Mouse (Mus musculus) cortical plate, adult 2 months (tissue): ENCODE measurements at regions not wholly inside any gene's neighbourhood (a gene's known extent, or its start where the extent isn't known, plus 50 kb on each side); places are given as distances from the start of the nearest gene placed in this dataset.
A peak's percentile ranks its signal among the peaks of the same experiment; 100 is the strongest.

ENCODE experiments used
- H3K27ac ChIP-seq: fragments of 200-500 bp; 2 replicates; pipeline ENCODE4 v1.5.1; 2012; ENCODE audit warnings: low read length, control low read depth, inconsistent platforms; ENCODE audit not compliant: insufficient read depth
- H3K4me1 ChIP-seq: fragments of 200-500 bp; 2 replicates; pipeline ENCODE4 v1.6.1; 2011; ENCODE audit warnings: low read length; ENCODE audit not compliant: control insufficient read depth, insufficient read depth
- H3K4me3 ChIP-seq: fragments of 200-500 bp; 2 replicates; pipeline ENCODE4 v1.5.1; 2011; ENCODE audit warnings: mild to moderate bottlenecking, low read length, control low read depth; ENCODE audit not compliant: insufficient read depth
- CTCF ChIP-seq: fragments of 200-500 bp; IDR thresholded peaks from 2 replicates; pipeline ENCODE4 v1.5.1; 2011; ENCODE audit warnings: mild to moderate bottlenecking, control low read depth, low read length; ENCODE audit not compliant: insufficient read depth; ENCODE audit errors: extremely low read depth
- POLR2A ChIP-seq: fragments of 200-500 bp; IDR thresholded peaks from 2 replicates; pipeline ENCODE4 v1.6.1; 2011; ENCODE audit warnings: mild to moderate bottlenecking, low read length, control low read depth; ENCODE audit not compliant: insufficient read depth; ENCODE audit errors: extremely low read depth

DNA sequence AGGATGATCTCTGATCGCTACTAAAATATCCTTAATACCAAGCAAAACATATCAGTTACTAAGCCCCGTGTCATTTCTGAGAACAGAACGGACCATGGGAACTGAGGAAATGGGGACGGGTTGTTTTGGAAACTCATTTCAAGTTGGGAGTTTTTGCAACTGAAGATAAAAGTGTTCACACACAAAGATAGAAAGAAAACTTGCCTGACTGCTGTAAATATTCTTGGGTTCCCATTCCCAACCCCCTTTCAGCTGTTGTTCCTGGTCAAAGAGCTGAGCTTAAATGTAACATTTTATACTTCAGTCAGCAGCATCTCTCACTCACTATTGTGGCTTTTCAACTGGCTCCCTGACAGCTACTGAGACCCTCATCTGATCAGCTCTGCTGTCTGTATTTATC, 250.1 kb downstream of the Ankrd50 start:
- no peak overlapping the region for H3K4me3 ChIP-seq
- no peaks in the 10 kb centered on the region for H3K4me1 ChIP-seq
- TF ChIP-seq CTCF (no peak), POLR2A (no peak)
- no peak overlapping the region for H3K27ac ChIP-seq

DNA sequence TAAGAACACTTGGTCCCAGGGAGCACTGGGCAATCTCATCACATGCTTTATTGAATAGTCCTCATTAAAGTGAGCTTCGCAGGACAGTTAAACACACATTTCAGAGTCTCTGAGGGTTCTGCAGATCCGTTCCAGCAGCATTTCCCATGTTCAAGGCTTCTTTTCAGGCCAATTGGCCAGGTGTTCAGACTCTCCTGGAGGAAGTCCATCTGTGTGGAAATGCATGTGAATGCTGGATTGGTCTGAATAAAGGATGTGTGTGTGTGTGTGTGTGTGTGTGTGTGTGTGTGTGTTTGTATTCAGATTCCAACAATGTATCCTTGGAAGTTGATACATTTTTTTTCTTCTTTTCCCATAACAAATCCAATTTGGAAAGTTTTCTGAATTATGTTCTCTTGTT, 250.6 kb downstream of the Ankrd50 start:
- H3K27ac ChIP-seq = no peak overlapping the region
- no peaks in the 10 kb centered on the region for H3K4me1 ChIP-seq
- TF ChIP-seq POLR2A (no peak), CTCF (no peak)
- no peak overlapping the region for H3K4me3 ChIP-seq

DNA sequence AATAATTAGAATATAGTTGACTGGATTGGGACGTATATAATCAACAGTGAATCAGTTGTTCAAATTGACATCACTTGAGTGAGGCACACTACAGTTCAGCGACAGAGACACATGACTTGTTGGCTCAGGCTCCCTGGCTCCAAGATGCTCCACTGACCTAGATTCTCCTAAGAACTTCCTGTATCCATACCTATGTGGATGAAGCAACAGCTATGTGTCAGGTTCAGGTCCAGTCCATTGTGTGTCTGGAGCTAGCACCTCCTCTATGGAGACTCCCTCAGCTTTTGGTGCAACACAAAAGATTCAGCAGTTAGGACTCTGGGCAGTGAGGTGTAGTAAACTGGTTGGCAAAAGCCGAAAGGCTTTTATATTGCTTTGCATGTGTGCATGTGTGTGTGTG, 251.6 kb downstream of the Ankrd50 start:
- no peak overlapping the region for H3K4me3 ChIP-seq
- no peak overlapping the region for H3K27ac ChIP-seq
- no peak for TF ChIP-seq CTCF
- TF ChIP-seq POLR2A = no peak
- H3K4me1 ChIP-seq = no peaks in the 10 kb centered on the region

DNA sequence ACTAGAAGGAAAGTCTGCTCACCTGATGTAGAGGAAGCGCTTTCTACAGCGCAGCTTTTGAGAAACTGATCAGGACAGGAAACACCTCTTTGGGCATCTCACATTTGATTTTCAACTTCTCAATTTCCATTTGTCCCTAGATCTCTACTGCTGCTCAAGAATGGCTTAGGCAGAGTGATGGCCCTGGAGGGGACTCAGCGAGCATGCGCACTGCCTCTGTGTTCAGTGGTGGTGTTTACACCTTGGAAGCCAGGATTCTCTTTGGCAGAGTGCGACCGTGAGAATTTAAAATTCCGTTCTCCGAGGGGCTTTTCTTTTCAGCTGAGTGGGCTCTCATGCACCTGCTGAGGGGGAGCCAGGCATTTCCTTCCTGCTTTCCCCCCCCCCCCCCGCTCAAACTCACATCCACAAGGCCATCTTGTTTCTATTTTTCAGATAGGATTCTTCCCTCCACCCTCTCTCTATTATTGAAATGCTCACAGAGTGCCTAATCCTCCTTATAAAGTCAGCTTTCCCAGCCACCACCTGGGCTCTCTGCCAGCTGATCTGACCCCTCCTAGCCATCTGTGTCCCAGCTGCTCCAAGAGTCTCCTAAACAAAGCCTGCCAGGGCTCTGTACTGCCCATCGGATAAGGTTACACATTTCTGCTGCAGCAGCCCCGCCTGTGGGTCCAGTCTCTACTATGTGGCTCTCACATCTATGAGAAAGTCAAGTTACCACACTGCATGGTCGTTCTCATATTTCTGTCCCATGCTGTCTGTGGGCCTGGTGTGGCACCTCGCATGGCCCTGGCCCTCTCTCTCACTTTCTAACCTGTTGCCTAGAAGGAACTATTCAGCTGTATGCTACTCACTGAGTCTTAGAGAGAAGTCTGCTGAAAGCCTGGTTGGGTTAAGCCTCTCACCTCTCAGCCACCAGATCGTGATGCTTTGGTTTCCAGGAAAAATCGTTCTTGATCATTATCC, 252.2 kb downstream of the Ankrd50 start:
- TF ChIP-seq CTCF (no peak), POLR2A (no peak)
- Histone ChIP-seq H3K4me1 (no peaks in the 10 kb centered on the region), H3K4me3 (no peak overlapping the region), H3K27ac (no peak overlapping the region)

DNA sequence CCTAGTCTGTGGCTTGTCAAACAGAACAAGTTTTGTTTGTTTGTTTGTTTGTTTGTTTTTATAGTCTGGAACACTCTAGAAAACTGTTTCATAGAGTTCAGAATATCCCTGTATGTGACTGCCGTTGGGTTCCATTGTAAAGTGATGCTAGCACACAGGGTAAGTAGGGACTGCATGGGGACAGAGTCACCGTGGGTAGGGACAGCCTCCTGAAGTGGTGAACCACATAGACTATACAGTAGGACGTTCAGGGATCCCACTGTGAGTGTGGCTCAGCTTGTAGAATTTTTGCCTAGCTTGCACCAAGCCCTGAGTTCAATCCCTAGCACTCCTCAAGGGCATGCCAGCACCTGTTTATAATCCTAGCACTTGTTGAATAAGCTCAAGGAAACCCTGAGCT, 253.1 kb downstream of the Ankrd50 start:
- Histone ChIP-seq H3K27ac (no peak overlapping the region), H3K4me1 (no peaks in the 10 kb centered on the region), H3K4me3 (no peak overlapping the region)
- no peak for TF ChIP-seq CTCF
- TF ChIP-seq POLR2A = no peak

DNA sequence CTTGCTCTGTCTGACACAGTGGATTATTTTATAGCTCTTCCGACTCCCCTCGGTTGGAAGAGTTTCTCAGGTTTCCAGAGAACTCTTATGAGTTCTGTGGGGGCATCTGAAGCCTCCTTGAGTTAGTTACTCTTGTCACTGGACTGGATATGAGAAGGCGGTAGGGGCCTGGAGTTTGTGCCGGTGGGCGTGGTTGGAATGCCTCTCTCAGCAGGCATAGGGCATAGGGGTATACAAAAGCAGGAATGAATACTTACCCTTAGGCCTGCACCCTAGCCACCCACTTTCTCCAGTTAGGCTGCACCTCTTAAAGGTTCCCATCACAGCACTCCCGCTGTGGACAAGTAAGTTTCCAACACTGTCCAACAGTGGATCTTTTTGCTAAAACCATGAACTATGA, 253.8 kb downstream of the Ankrd50 start:
- TF ChIP-seq POLR2A (no peak), CTCF (no peak)
- Histone ChIP-seq H3K4me3 (no peak overlapping the region), H3K4me1 (no peaks in the 10 kb centered on the region), H3K27ac (no peak overlapping the region)

DNA sequence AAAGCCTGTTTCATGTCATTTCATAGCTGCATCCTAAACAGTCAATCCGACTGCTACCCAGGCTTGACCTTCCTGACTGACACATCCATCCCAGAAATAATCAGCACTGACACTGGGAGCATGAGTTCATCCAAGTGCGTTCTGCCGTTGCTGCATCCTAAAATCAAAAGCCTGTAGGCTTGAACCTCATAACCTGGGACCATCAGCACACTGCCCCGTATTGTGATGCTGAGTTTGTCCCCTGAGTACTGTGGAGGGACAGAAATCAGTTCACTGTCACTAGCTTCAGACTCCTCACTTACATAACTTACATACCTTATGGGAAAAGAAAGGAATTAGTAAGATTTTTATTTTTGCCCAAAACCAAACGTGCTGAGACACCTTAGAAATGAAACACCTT, 255.0 kb downstream of the Ankrd50 start:
- Histone ChIP-seq H3K27ac (no peak overlapping the region), H3K4me3 (no peak overlapping the region), H3K4me1 (no peaks in the 10 kb centered on the region)
- no peak for TF ChIP-seq CTCF
- TF ChIP-seq POLR2A = no peak

DNA sequence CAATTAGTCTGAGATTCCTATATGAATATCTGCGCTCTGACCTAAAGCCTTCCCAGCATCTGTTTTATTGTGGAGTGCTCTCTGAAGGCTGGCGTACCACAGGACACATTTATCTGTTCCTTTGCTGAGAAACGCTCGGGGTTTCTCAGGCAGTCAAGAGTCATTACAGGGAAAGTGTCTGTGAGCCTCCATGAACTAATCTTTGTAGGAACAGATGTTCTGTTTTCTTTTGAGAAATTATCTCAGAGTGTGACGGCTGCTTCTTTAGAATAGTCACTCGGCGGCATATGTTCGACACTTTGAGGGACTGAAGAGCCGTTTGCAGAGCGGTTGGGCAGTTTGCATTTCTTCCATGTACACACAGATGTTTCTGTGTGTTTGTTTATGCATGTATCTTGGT, 255.6 kb downstream of the Ankrd50 start:
- Histone ChIP-seq H3K4me1 (no peaks in the 10 kb centered on the region), H3K4me3 (no peak overlapping the region), H3K27ac (no peak overlapping the region)
- no peak for TF ChIP-seq POLR2A
- no peak for TF ChIP-seq CTCF

DNA sequence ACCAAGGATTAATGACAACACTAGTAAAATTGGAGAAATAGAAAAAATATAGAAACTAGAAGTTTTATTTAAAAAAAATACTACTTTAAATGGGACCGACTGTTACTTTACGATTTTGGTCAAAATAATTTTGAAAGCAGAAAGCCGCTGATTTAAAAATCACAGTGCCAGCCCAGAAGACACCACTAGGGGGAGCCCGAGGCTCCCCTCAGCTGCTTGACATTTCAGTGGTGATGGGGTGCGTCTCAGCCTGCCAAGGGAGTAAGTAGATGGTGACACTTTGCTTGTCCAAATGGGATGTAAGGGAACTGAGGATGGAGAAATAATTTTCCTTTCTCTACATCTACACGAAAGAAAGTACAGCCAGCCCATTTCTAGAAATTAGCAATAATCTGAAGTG, 257.0 kb downstream of the Ankrd50 start:
- TF ChIP-seq CTCF (peak; percentile 62), POLR2A (no peak)
- no peaks in the 10 kb centered on the region for H3K4me1 ChIP-seq
- no peak overlapping the region for H3K4me3 ChIP-seq
- H3K27ac ChIP-seq = no peak overlapping the region

DNA sequence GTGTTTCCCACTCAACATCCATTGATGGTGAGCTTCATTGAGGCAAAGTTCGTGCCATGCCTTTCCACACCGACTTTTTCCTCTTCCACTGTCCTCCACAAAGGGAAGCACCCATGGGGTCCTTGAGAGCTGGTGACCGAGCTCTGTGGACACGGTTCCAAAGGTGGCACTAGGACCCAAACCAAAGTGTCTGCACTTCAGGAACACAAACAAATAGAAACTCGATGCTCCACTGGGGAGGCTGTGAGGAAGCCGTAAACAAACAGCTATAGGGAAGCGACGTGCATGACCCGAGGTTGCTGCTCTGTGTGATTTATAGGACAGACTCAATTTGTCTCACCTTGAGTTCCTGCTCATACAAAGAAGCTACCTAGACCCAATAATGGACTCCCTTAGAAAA, 257.5 kb downstream of the Ankrd50 start:
- Histone ChIP-seq H3K27ac (no peak overlapping the region), H3K4me3 (no peak overlapping the region), H3K4me1 (no peaks in the 10 kb centered on the region)
- TF ChIP-seq POLR2A (no peak), CTCF (no peak)

DNA sequence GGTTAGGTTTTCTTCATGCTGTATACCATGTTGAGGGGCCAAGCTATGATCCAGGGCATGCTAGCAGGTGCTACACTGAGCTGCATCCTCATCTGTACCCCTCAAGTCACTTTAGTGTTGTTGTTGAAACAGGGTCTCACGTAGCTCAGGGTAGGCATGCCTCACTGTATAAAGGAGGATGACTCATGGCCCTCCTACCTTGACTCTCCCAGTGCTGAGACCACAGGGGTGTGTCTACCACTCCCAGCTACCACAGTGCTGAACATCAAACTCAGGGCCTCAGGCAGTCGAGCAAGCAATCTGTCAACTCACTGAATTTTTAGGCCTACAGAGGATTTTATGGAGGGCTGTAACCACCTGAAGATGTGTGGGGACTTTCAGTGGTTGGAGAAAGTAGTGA, 258.5 kb downstream of the Ankrd50 start:
- no peak overlapping the region for H3K4me3 ChIP-seq
- TF ChIP-seq CTCF (no peak), POLR2A (no peak)
- no peak overlapping the region for H3K27ac ChIP-seq
- H3K4me1 ChIP-seq = no peaks in the 10 kb centered on the region
